Mouse (Mus musculus): ENCODE results near the gene Ms4a5. TPM values are rescaled to one million over a fixed set of nuclear protein-coding genes. Genes with fewer than 3 reads are reported as not detected.
A peak's percentile ranks its signal among the peaks of the same experiment; 100 is the strongest.
"Not testable (repeated sequence)": the region's sequence is repeated elsewhere in the genome, so short reads cannot be mapped to it uniquely, and the experiment has no call there.

Ms4a5 gene
- polyA plus RNA-seq, 1 experiment from 2014 or later = not detected

DNA sequence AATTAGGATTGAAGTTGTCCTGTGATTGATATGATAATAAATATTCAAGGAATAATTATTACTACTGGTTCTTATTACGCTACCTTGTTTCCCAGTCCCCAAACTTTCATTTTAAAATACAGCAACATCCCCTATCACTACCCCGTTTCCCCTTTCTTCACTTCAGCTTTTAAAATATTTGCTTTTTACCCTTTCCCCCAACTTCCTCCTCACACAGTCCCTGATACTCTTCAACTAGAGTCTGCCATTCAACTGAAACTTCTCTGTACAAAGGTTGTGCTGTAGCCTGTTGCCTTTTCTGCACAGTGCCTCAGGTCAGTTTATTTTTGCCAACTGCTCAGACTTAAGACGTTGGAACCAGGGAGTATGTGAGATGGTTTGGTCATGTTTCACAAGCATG lies 20.1 kb downstream of the Ms4a5 start:
- 31% methylated on average over 3 of the region's 3 CpGs for WGBS (ENCODE audit: insufficient replicate concordance)

DNA sequence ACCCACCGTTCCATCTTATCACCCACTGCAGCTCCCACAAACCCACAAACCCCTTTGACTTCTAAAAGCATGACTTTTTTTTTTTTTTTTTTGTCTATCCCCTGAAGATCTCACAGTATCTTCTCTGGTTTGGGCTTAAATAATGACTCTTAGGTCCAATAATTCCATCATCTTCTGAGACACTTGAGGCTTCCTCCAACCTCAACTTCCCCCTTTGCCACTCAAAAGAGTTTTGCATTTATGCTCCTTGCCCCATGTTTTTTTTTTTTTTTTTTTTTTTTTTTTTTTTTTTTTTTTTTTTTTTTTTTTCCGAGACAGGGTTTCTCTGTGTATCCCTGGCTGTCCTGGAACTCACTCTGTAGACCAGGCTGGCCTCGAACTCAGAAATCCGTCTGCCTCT lies 20.7 kb downstream of the Ms4a5 start:
- H3K27me3 ChIP-seq (ENCODE audit: insufficient read depth, low read length); H3K27ac ChIP-seq (ENCODE audit: low read depth); ATAC-seq; H3K9me3 ChIP-seq (ENCODE audit: low read length); H3K9ac ChIP-seq (replicated peaks); H3K4me3 ChIP-seq (ENCODE audit: low read depth, low read length); H3K4me1 ChIP-seq (ENCODE audit: insufficient read depth); DNase-seq; H3K36me3 ChIP-seq (replicated peaks; ENCODE audit: insufficient read depth, low read length); H3K4me2 ChIP-seq (ENCODE audit: low read depth, low read length): not testable (repeated sequence)
- 37% methylated on average over 4 of the region's 4 CpGs for WGBS (ENCODE audit: insufficient replicate concordance)

More for the DNA sequence above, 20.1 kb downstream of the Ms4a5 start:
- H3K4me3 ChIP-seq (ENCODE audit: low read depth, low read length) = no peak overlapping the region
- no peak for TF ChIP-seq CTCF (IDR thresholded peaks at IDR 0.05; ENCODE audit: low read depth)
- TF ChIP-seq EP300 (IDR thresholded peaks at IDR 0.05; ENCODE audit: low read depth) = no peak
- DNase-seq (no peak), ATAC-seq (no peak)
- no peak overlapping the region for H3K27ac ChIP-seq (ENCODE audit: low read depth)
- no peaks in the 10 kb centered on the region for H3K36me3 ChIP-seq (replicated peaks; ENCODE audit: insufficient read depth, low read length)
- no peaks in the 10 kb centered on the region for H3K9me3 ChIP-seq (ENCODE audit: low read length)
- no peaks in the 10 kb centered on the region for H3K4me1 ChIP-seq (ENCODE audit: insufficient read depth)
- H3K27me3 ChIP-seq (ENCODE audit: insufficient read depth, low read length) = no peaks in the 10 kb centered on the region
- H3K4me2 ChIP-seq (ENCODE audit: low read depth, low read length) = peak overlapping the region; percentile 40
- H3K9ac ChIP-seq (replicated peaks) = no peak overlapping the region

DNA sequence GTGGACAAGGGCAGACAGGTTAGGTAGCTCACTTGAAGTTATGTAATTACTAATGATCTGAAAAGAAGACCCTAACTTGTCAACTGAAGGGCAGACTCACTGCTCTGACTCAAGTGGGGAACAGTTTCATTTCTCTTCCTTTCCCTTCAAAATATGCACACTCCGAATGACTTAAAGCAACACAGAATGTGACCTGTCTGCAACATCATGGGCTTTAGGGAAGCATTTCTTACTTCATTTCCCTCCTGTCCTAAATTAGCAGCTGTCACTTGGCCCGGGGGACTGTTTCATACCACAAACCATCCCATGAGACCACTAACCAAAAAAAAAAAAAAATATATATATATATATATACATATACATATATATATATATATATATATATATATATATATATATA lies 22.2 kb downstream of the Ms4a5 start:
- no peak for ATAC-seq
- TF ChIP-seq CTCF (IDR thresholded peaks at IDR 0.05; ENCODE audit: low read depth) (no peak), EP300 (IDR thresholded peaks at IDR 0.05; ENCODE audit: low read depth) (no peak)

DNA sequence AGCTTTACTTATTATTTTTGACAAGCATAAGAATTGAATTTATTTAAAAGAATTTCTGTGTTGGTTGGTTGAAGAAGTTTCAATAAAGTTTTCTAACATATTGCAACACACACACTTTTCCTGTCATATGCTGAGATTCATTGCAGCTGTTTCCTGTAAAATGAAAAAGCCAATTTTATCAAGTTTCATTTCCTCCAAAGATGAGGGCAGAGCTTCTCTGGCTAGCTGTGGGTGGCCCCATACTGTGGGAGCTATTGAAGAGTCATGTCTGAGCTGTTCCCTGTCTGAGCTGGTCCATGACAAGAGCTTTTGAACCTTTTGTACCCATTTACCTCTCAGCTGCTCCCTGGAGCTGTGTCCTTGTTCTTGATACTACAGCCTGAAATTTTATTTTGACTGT lies 39.4 kb downstream of the Ms4a5 start:
- Histone ChIP-seq H3K9ac (replicated peaks) (no peak overlapping the region), H3K27ac (ENCODE audit: low read depth) (no peak overlapping the region), H3K9me3 (ENCODE audit: low read length) (no peaks in the 10 kb centered on the region), H3K36me3 (replicated peaks; ENCODE audit: insufficient read depth, low read length) (no peaks in the 10 kb centered on the region), H3K27me3 (ENCODE audit: insufficient read depth, low read length) (no peaks in the 10 kb centered on the region), H3K4me1 (ENCODE audit: insufficient read depth) (0 out of 2 replicates have a peak, but pooled peaks cover 4% of the 10 kb centered on the region), H3K4me2 (ENCODE audit: low read depth, low read length) (no peak overlapping the region), H3K4me3 (ENCODE audit: low read depth, low read length) (no peak overlapping the region)
- TF ChIP-seq CTCF (IDR thresholded peaks at IDR 0.05; ENCODE audit: low read depth) = no peak
- peak; percentile 65 for TF ChIP-seq EP300 (IDR thresholded peaks at IDR 0.05; ENCODE audit: low read depth)
- no peak for DNase-seq
- ATAC-seq = peak; percentile 33; the same call in 1 of the 2 replicates

More for the DNA sequence above, 22.2 kb downstream of the Ms4a5 start:
- no peaks in the 10 kb centered on the region for H3K36me3 ChIP-seq (replicated peaks; ENCODE audit: insufficient read depth, low read length)
- H3K9me3 ChIP-seq (ENCODE audit: low read length) = no peaks in the 10 kb centered on the region
- no peak overlapping the region for H3K27ac ChIP-seq (ENCODE audit: low read depth)
- no peak for DNase-seq
- no peak overlapping the region for H3K9ac ChIP-seq (replicated peaks)
- H3K4me3 ChIP-seq (ENCODE audit: low read depth, low read length) = no peak overlapping the region
- 40% methylated on average over 2 of the region's 2 CpGs for WGBS (ENCODE audit: insufficient replicate concordance)
- H3K4me1 ChIP-seq (ENCODE audit: insufficient read depth) = no peaks in the 10 kb centered on the region
- no peaks in the 10 kb centered on the region for H3K27me3 ChIP-seq (ENCODE audit: insufficient read depth, low read length)
- H3K4me2 ChIP-seq (ENCODE audit: low read depth, low read length) = no peak overlapping the region

DNA sequence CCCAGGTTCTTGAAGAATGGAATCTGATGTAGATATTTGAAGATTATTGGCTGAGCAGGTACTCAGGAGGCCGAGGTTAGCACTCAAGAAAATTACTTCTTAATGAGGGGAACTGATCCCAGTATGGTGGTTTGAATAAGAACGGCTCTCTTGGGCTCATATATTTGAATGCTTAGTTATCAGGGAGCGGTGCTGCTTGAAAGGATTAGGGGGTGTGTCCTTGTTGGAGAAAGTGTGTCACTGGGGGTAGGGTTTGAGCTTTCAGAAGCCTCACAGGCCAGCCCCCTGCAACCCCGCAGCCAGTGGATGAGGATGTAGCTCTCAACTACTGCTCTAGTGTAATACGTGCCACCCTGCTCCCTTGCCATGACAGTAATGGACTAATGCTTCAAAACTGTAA lies 41.1 kb downstream of the Ms4a5 start:
- no peak for TF ChIP-seq CTCF (IDR thresholded peaks at IDR 0.05; ENCODE audit: low read depth)
- no peak for TF ChIP-seq EP300 (IDR thresholded peaks at IDR 0.05; ENCODE audit: low read depth)
- Histone ChIP-seq H3K27ac (ENCODE audit: low read depth) (no peak overlapping the region), H3K9ac (replicated peaks) (no peak overlapping the region), H3K36me3 (replicated peaks; ENCODE audit: insufficient read depth, low read length) (no peaks in the 10 kb centered on the region), H3K4me1 (ENCODE audit: insufficient read depth) (0 out of 2 replicates have a peak, but pooled peaks cover 4% of the 10 kb centered on the region), H3K4me2 (ENCODE audit: low read depth, low read length) (no peak overlapping the region), H3K27me3 (ENCODE audit: insufficient read depth, low read length) (no peaks in the 10 kb centered on the region), H3K4me3 (ENCODE audit: low read depth, low read length) (no peak overlapping the region), H3K9me3 (ENCODE audit: low read length) (no peaks in the 10 kb centered on the region)
- DNase-seq (no peak), ATAC-seq (no peak)
- 59% methylated on average over 5 of the region's 5 CpGs for WGBS (ENCODE audit: insufficient replicate concordance)

DNA sequence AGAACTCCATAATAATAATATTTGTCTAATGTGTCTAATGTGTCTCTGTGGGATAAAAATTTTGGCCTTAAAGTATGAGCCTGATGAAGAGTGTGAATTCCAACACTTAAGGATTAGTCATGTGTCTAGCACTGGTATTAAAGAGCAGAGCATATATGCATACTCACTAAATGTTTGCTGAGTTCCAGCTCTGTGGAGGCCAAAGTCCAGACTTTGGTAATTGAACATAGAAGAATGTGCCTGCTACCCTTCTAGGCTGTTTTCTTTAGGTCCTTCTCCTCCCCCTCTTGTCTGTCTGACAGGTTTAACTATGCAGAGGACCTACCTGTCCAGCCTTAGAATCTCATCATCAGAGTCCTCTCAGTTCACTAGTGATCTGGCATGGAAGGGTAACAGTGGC lies 47.9 kb downstream of the Ms4a5 start:
- Histone ChIP-seq H3K27ac (ENCODE audit: low read depth) (no peak overlapping the region), H3K4me1 (ENCODE audit: insufficient read depth) (peaks cover 14% of the 10 kb centered on the region), H3K9me3 (ENCODE audit: low read length) (no peaks in the 10 kb centered on the region), H3K4me2 (ENCODE audit: low read depth, low read length) (no peak overlapping the region), H3K4me3 (ENCODE audit: low read depth, low read length) (no peak overlapping the region), H3K9ac (replicated peaks) (no peak overlapping the region), H3K27me3 (ENCODE audit: insufficient read depth, low read length) (no peaks in the 10 kb centered on the region), H3K36me3 (replicated peaks; ENCODE audit: insufficient read depth, low read length) (no peaks in the 10 kb centered on the region)
- DNase-seq (no peak), ATAC-seq (no peak)
- TF ChIP-seq EP300 (IDR thresholded peaks at IDR 0.05; ENCODE audit: low read depth) = no peak
- no peak for TF ChIP-seq CTCF (IDR thresholded peaks at IDR 0.05; ENCODE audit: low read depth)
